Mouse (Mus musculus) forebrain, embryonic 14.5 days (tissue): Measurements from ENCODE around the gene Nkain4. TPM values are rescaled to one million over a fixed set of nuclear protein-coding genes. Genes with fewer than 3 reads are reported as not detected.
A peak's percentile ranks its signal among the peaks of the same experiment; 100 is the strongest.

ENCODE experiments used
- ATAC-seq: fragments of 200-750 bp; cut with Nextera tagmentation; 2 replicates; pipeline ENCODE4 v1.8.0; 2017; ENCODE audit warnings: mild to moderate bottlenecking, moderate library complexity
- DNase-seq: peaks from one replicate; pipeline ENCODE4 v3.0.0-alpha.2; 2015; ENCODE audit warnings: low spot score
- H3K27ac ChIP-seq: fragments of 300-500 bp; sonication (generic); 2 replicates; pipeline ENCODE4 v1.5.1; 2014; ENCODE audit warnings: low read depth, mild to moderate bottlenecking, control low read depth, low read length, moderate library complexity
- H3K27me3 ChIP-seq: fragments of 300-500 bp; sonication (generic); replicated peaks from 2 replicates; pipeline ENCODE4 v1.6.1; 2014; ENCODE audit warnings: low read length, control low read depth, mixed read lengths; ENCODE audit not compliant: control insufficient read depth, insufficient read depth
- H3K36me3 ChIP-seq: fragments of 300-500 bp; sonication (generic); 2 replicates; pipeline ENCODE4 v1.6.1; 2014; ENCODE audit warnings: low read length, control low read depth; ENCODE audit not compliant: control insufficient read depth, insufficient read depth
- H3K4me1 ChIP-seq: fragments of 300-500 bp; sonication (generic); 2 replicates; pipeline ENCODE4 v1.6.1; 2014; ENCODE audit warnings: antibody characterized with exemption, low read length, control low read depth; ENCODE audit not compliant: control insufficient read depth, insufficient read depth
- H3K4me2 ChIP-seq: fragments of 300-500 bp; sonication (generic); 2 replicates; pipeline ENCODE4 v1.6.1; 2014; ENCODE audit warnings: mild to moderate bottlenecking, control low read depth, low read length
- H3K4me3 ChIP-seq: fragments of 300-500 bp; sonication (generic); 2 replicates; pipeline ENCODE4 v1.5.1; 2014; ENCODE audit warnings: low read depth, low read length, control low read depth
- H3K9ac ChIP-seq: fragments of 300-500 bp; sonication (generic); 2 replicates; pipeline ENCODE4 v1.6.1; 2014; ENCODE audit warnings: mild to moderate bottlenecking, low read length, control low read depth, moderate library complexity
- H3K9me3 ChIP-seq: fragments of 300-500 bp; sonication (generic); replicated peaks from 2 replicates; pipeline ENCODE4 v1.6.1; 2016; ENCODE audit warnings: low read length, control low read depth, mixed read lengths; ENCODE audit not compliant: control insufficient read depth
- whole genome bisulfite sequencing: fragments of 180-500 bp; shearing (Covaris S2); extraction: QIAGEN DNeasy Blood & Tissue Kit; methylation state at CpG from one replicate; pipeline ENCODE4 v1.1.7; 2014; 5-methylcytosine and 5-hydroxymethylcytosine counted together
- polyA plus RNA-seq: library from polyadenylated mRNA; unstranded; fragments of >200 nt; fragmentation: Nextera tagmentation; extraction: Ambion mirVana; gene quantifications from 2 replicates; pipeline ENCODE4 v1.2.1, GENCODE M21; 2014

Gene Nkain4
- 57.3 and 60.7 TPM in 2 replicates for polyA plus RNA-seq

DNA sequence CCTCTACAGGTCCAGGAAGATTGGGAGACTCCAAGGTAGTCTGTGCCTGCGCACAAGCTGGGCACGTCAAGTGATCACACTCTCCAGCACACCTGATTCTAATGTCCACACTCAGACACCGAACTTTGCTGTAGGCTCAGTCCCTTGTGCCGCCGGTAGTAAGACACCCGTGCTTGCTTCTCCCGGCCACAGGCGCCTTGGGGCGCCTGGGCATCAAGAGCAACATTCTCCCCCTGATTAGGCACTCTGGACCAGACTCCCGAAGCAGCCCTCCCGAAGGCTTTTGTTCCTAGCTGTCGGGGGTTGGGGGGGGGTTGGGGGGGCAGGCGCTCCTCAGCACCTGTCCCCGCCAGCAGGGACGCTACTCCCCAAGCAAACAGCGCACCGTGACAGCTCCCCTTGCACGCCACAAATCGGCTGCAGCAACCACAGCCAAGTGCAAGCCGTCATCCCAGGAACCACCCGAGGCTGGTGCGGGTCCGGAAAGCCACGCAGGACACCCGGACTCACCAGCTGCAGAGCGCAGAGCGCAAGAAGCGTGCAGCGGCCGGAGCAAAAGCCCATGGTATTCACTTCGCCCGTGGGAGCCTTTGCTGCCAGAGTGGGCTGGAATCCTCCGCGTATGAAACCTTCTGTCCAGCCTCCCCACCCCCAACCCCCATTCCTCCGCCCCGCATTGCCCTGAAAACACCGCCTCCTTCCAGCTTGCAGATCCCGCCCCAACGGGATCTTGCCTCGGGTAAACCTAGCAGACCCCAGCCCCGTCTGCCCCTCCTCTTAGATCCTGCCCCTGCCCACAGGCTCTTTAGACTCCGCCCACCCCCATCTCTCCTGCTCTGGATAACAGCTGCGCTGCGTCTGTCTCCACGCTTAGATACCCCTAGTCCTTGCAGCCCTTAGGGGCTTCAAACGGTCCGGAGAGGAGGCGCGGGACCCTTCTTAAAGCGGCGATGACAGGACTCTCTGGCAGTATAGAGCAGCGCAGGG, at the start of gene Nkain4:
Nkain4 (minus strand) TSS at position 639 of the 987 bp plus-strand sequence.
- Histone ChIP-seq H3K4me1 (peaks cover 23% of the 10 kb centered on the region), H3K36me3 (no peaks in the 10 kb centered on the region), H3K9me3 (no peaks in the 10 kb centered on the region), H3K27me3 (no peaks in the 10 kb centered on the region), H3K9ac (peak within 1 kb of the TSS; percentile 75), H3K4me2 (peak within 1 kb of the TSS; percentile 76), H3K4me3 (peak within 1 kb of the TSS; percentile 65), H3K27ac (peak within 1 kb of the TSS; percentile 88)
- DNase-seq, result peak; percentile 94
- ATAC-seq, result peak; percentile 93
- 2% methylated on average over 50 of the region's 52 CpGs for WGBS

DNA sequence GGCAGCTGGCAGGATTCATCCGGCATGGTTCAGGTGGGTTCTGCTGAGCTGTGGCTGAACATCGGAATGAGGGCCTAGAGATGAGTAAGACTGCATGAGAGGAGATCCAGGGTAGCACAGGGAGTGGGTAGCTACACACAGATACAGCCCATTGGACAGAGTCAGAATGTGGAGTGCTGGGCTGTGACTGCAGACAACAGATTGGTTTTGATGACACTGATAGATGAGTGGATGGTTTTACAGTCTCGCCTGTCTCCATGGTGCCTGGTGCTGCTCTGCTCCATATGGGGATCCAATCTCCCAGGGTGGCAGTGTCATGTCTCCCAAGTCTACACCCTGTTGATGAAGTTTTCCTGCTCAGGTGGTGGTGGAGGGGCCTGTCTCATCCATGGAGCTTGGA, 42.4 kb upstream of the Nkain4 start:
- Histone ChIP-seq H3K9ac (no peak overlapping the region), H3K4me3 (no peak overlapping the region), H3K36me3 (no peaks in the 10 kb centered on the region), H3K4me1 (no peaks in the 10 kb centered on the region), H3K27ac (no peak overlapping the region), H3K9me3 (no peaks in the 10 kb centered on the region), H3K27me3 (no peaks in the 10 kb centered on the region), H3K4me2 (no peak overlapping the region)
- WGBS, result 75% methylated on average over 3 of the region's 3 CpGs
- DNase-seq (no peak), ATAC-seq (no peak; the same call in 1 of the 2 replicates)

DNA sequence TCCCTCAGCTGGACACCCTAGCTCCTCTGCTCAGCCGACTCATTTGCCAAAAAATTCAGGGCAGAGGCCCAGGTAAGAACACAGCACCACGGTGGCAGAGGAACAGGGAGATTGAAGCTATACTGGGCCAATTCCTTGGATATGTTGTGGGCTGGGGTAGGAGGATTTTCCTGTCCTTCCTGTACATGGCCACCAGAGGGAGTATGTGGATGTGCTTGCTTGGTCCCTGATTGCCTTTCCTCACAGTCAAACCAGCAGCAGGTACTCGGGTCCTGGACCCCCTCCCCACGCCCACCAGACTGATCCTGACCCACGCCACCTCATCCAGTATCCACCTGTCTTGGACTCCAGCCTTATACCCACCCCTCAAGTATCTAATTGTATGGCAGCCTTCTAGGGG, 41.9 kb upstream of the Nkain4 start:
- Histone ChIP-seq H3K9ac (no peak overlapping the region), H3K36me3 (no peaks in the 10 kb centered on the region), H3K4me1 (no peaks in the 10 kb centered on the region), H3K4me2 (no peak overlapping the region), H3K27me3 (no peaks in the 10 kb centered on the region), H3K9me3 (no peaks in the 10 kb centered on the region), H3K4me3 (no peak overlapping the region), H3K27ac (no peak overlapping the region)
- WGBS, result 6% methylated on average over 5 of the region's 5 CpGs
- DNase-seq (peak; percentile 81), ATAC-seq (peak; percentile 81)

DNA sequence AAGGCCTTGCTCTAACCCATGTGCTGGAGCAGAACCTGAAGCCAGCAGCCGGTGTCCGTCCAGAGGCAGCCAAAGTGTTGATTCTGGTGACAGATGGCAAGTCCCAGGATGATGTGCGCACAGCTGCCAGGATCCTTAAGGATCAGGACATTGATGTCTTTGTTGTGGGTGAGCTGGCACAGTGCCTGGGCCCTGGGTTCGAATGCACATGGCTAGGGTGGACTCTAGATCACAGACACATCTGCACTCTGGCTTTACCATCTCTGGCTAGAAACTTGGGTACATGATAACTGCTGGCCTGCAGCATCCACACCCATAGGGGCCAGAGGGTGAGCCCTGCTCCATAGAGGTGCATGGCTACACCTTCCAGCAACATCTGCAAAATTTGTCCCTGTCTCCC, 41.0 kb upstream of the Nkain4 start:
- H3K9me3 ChIP-seq, result no peaks in the 10 kb centered on the region

DNA sequence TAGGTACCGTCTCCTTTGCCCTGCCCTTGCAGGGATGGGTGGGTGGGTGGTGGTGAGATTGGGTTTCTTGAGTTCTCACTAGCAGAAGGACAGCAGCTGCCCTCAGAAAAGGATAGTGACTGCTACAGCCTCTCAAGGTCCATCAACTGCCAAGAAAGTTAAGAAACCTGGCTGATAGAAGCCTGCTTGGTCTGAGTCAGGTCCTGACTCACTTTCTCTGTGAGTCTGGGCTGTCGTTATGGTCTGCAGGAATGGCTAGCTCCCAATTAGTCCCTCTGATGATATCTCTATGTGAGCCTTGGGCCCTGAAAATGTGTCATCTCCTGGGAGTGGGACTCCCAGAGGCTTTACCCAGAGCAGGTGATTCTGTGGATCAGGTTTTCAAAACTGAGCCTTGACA, 39.9 kb upstream of the Nkain4 start:
- Histone ChIP-seq H3K9me3 (no peaks in the 10 kb centered on the region), H3K4me2 (no peak overlapping the region), H3K36me3 (no peaks in the 10 kb centered on the region), H3K4me3 (no peak overlapping the region), H3K27me3 (no peaks in the 10 kb centered on the region), H3K9ac (no peak overlapping the region), H3K27ac (no peak overlapping the region), H3K4me1 (no peaks in the 10 kb centered on the region)
- WGBS, result 83% methylated on average over 2 of the region's 2 CpGs
- ATAC-seq, result no peak
- DNase-seq, result no peak

More for the DNA sequence above, 41.0 kb upstream of the Nkain4 start:
- no peak overlapping the region for H3K9ac ChIP-seq
- DNase-seq (no peak), ATAC-seq (no peak)
- H3K4me3 ChIP-seq, result no peak overlapping the region
- H3K27me3 ChIP-seq, result no peaks in the 10 kb centered on the region
- H3K36me3 ChIP-seq, result no peaks in the 10 kb centered on the region
- no peak overlapping the region for H3K27ac ChIP-seq
- H3K4me2 ChIP-seq, result no peak overlapping the region
- 86% methylated on average over 4 of the region's 4 CpGs for WGBS
- no peaks in the 10 kb centered on the region for H3K4me1 ChIP-seq

DNA sequence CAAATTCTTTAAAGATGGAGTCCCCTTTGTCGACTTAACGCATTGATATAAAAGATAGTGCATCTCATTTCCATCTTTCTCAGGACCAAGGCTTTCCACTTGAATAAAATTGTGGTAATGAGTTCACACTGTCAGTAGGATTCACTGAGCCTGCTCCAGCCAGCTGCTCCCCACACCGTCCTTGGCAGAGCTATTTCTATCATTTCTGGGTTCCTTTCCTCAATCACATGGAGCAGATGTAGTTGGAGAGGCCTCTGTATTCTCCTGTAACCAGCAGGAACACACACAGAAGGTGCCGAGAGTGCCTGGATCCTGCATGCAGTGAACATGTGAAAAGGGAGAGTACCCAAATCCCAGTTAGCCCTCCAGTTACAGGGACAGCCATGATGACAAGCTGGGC, 35.8 kb upstream of the Nkain4 start:
- no peak overlapping the region for H3K9ac ChIP-seq
- H3K4me3 ChIP-seq, result no peak overlapping the region
- no peaks in the 10 kb centered on the region for H3K27me3 ChIP-seq
- WGBS, result 63% methylated on average over 4 of the region's 4 CpGs
- H3K4me2 ChIP-seq, result no peak overlapping the region
- peak; percentile 13 for DNase-seq
- no peak for ATAC-seq
- no peaks in the 10 kb centered on the region for H3K9me3 ChIP-seq
- H3K27ac ChIP-seq, result no peak overlapping the region
- H3K4me1 ChIP-seq, result no peaks in the 10 kb centered on the region
- H3K36me3 ChIP-seq, result no peaks in the 10 kb centered on the region

DNA sequence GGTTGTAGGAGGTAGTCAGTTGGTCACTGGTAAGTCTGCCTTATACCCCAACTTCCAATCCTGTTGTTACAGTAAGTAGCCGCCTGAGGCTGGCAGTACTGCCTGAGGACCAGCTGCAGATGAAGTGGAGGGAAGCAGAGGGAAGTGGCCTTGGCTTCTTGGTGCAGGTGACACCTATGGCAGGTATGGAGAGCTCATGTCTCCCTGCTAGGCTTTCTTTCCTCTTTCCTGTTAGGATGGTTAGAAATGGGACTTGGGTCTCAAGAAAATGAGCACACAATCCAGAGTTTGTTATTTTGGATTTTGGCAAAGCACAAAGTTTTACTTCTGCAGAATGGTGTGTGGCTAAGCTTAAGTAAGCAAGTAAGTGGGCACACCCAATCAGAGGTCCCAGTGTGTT, 34.4 kb upstream of the Nkain4 start:
- ATAC-seq, result no peak
- H3K27me3 ChIP-seq, result no peaks in the 10 kb centered on the region
- no peak overlapping the region for H3K4me2 ChIP-seq
- H3K36me3 ChIP-seq, result peaks cover 3% of the 10 kb centered on the region; the same call in 1 of the 2 replicates
- H3K4me3 ChIP-seq, result no peak overlapping the region
- no peak overlapping the region for H3K9ac ChIP-seq
- no peaks in the 10 kb centered on the region for H3K9me3 ChIP-seq
- H3K27ac ChIP-seq, result no peak overlapping the region
- no peaks in the 10 kb centered on the region for H3K4me1 ChIP-seq
- DNase-seq, result no peak
- WGBS, result 84% methylated on average over 1 of the region's 1 CpGs

DNA sequence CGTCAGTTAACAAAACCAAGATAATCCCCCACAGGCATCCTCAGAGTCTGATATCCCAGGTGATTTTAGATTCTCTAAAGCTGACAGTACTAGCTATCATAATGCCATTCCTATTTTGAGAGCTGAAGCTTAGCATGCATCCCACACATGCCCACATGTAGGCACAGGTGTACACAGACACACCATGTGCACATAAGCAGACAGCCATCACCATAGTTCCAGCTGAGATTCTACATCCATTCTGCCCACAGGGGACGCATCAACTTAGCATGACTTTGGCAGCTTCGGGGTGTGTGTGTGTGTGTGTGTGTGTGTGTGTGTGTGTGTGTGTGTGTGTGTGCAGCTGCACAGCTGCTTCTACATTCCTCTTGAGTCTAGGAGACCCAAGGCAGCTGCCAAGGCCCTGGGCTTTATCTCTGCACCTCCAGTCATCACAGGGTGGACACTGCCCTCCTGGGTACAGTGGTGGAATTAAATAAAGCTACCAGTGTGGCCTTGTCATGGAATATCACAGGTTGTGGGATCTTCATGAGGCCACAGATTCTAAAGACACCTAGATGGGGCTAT, 33.9 kb upstream of the Nkain4 start:
- H3K36me3 ChIP-seq, result peaks cover 6% of the 10 kb centered on the region; the same call in 1 of the 2 replicates
- H3K4me2 ChIP-seq, result no peak overlapping the region
- H3K4me3 ChIP-seq, result no peak overlapping the region
- no peak overlapping the region for H3K27ac ChIP-seq
- no peak overlapping the region for H3K9ac ChIP-seq
- WGBS, result 66% methylated on average over 3 of the region's 3 CpGs
- ATAC-seq (no peak), DNase-seq (no peak)
- H3K9me3 ChIP-seq, result no peaks in the 10 kb centered on the region
- H3K4me1 ChIP-seq, result no peaks in the 10 kb centered on the region
- H3K27me3 ChIP-seq, result no peaks in the 10 kb centered on the region
